Mouse (Mus musculus) embryonic facial prominence, embryonic 13.5 days (tissue): Measurements from ENCODE around the gene Rad18. TPM values are rescaled to one million over a fixed set of nuclear protein-coding genes. Genes with fewer than 3 reads are reported as not detected.

Experiments
- ATAC-seq: fragments of 200-750 bp; cut with Nextera tagmentation; 2 replicates; pipeline ENCODE4 v1.8.0; 2017; ENCODE audit warnings: low read depth; ENCODE audit not compliant: insufficient number of reproducible peaks, insufficient read depth, low FRiP score, low TSS enrichment
- H3K27ac ChIP-seq: fragments of 300-500 bp; sonication (generic); 2 replicates; pipeline ENCODE4 v1.5.1; 2015; ENCODE audit warnings: moderate library complexity, mild to moderate bottlenecking, inconsistent platforms
- H3K27me3 ChIP-seq: fragments of 300-500 bp; sonication (generic); 2 replicates; pipeline ENCODE4 v1.6.1; 2015; ENCODE audit warnings: mild to moderate bottlenecking, inconsistent platforms
- H3K36me3 ChIP-seq: fragments of 300-500 bp; sonication (generic); 2 replicates; pipeline ENCODE4 v1.6.1; 2015; ENCODE audit warnings: mild to moderate bottlenecking, inconsistent platforms
- H3K4me1 ChIP-seq: fragments of 300-500 bp; sonication (generic); 2 replicates; pipeline ENCODE4 v1.6.1; 2015; ENCODE audit warnings: inconsistent platforms
- H3K4me2 ChIP-seq: fragments of 300-500 bp; sonication (generic); 2 replicates; pipeline ENCODE4 v1.6.1; 2015; ENCODE audit warnings: moderate library complexity, mild to moderate bottlenecking, inconsistent platforms
- H3K4me3 ChIP-seq: fragments of 300-500 bp; sonication (generic); 2 replicates; pipeline ENCODE4 v1.5.1; 2015; ENCODE audit warnings: mild to moderate bottlenecking, inconsistent platforms
- H3K9ac ChIP-seq: fragments of 300-500 bp; sonication (generic); 2 replicates; pipeline ENCODE4 v1.6.1; 2015; ENCODE audit warnings: mild to moderate bottlenecking, inconsistent platforms
- H3K9me3 ChIP-seq: fragments of 300-500 bp; sonication (generic); 2 replicates; pipeline ENCODE4 v1.6.1; 2016; ENCODE audit warnings: inconsistent platforms
- WGBS: fragments of 180-500 bp; shearing (Covaris S2); methylation state at CpG from one replicate; pipeline ENCODE4 v1.1.7; 2015; ENCODE audit warnings: mixed read lengths; 5-methylcytosine and 5-hydroxymethylcytosine counted together
- polyA plus RNA-seq: library from polyadenylated mRNA; unstranded; fragments of >200 nt; fragmentation: Nextera tagmentation; extraction: Ambion mirVana; gene quantifications from 2 replicates; pipeline ENCODE4 v1.2.1, GENCODE M21; 2015

Gene Rad18
- polyA plus RNA-seq, 1 experiment from 2014 or later: 46.4 TPM

GRCm38 (mm10) chr6:112582022-112582421 lies 114.5 kb downstream of the Rad18 start:
- Histone ChIP-seq H3K4me3 (no peak overlapping the region), H3K27me3 (no peaks in the 10 kb centered on the region), H3K9ac (no peak overlapping the region), H3K4me2 (no peak overlapping the region), H3K27ac (no peak overlapping the region), H3K36me3 (no peaks in the 10 kb centered on the region), H3K9me3 (no peaks in the 10 kb centered on the region), H3K4me1 (no peaks in the 10 kb centered on the region)
- no peak for ATAC-seq
- 80% methylated on average over 4 of the region's 4 CpGs for WGBS

- Histone ChIP-seq H3K27ac (no peak overlapping the region), H3K27me3 (no peaks in the 10 kb centered on the region), H3K4me2 (no peak overlapping the region), H3K36me3 (no peaks in the 10 kb centered on the region), H3K4me1 (no peaks in the 10 kb centered on the region), H3K4me3 (no peak overlapping the region), H3K9ac (no peak overlapping the region), H3K9me3 (no peaks in the 10 kb centered on the region)
- 73% methylated on average over 5 of the region's 5 CpGs for WGBS
- no peak for ATAC-seq
Measured at GRCm38 (mm10) chr6:112577198-112577597, 119.3 kb downstream of the Rad18 start.

- Histone ChIP-seq H3K4me1 (no peaks in the 10 kb centered on the region), H3K9ac (no peak overlapping the region), H3K4me3 (no peak overlapping the region), H3K4me2 (no peak overlapping the region), H3K9me3 (no peaks in the 10 kb centered on the region), H3K36me3 (no peaks in the 10 kb centered on the region), H3K27ac (no peak overlapping the region), H3K27me3 (no peaks in the 10 kb centered on the region)
- whole genome bisulfite sequencing: 61% methylated on average over 3 of the region's 3 CpGs
- no peak for ATAC-seq
Measured at GRCm38 (mm10) chr6:112574558-112574957, 121.9 kb downstream of the Rad18 start.

GRCm38 (mm10) chr6:112570413-112570812 lies 126.1 kb downstream of the Rad18 start:
- Histone ChIP-seq H3K27me3 (no peaks in the 10 kb centered on the region), H3K27ac (no peak overlapping the region), H3K9ac (no peak overlapping the region), H3K4me3 (no peak overlapping the region), H3K36me3 (no peaks in the 10 kb centered on the region), H3K4me1 (no peaks in the 10 kb centered on the region), H3K9me3 (no peaks in the 10 kb centered on the region), H3K4me2 (no peak overlapping the region)
- ATAC-seq: no peak
- WGBS: 70% methylated on average over 1 of the region's 1 CpGs

Other genes starting within 250 kb of the Rad18 start
- 1.6 and 2.7 TPM in 2 replicates for gene Cav3, start 237.2 kb downstream of the Rad18 start, polyA plus RNA-seq
- gene Oxtr, start 206.7 kb downstream of the Rad18 start, polyA plus RNA-seq: 0.80 and 0.91 TPM in 2 replicates